Mouse (Mus musculus): ENCODE results near the gene Capn3. TPM values are rescaled to one million over a fixed set of nuclear protein-coding genes. Genes with fewer than 3 reads are reported as not detected.
A peak's percentile ranks its signal among the peaks of the same experiment; 100 is the strongest.

The Capn3 gene
- total RNA-seq, 2 experiments from 2014 or later = 19.8 to 20.9 TPM

- DNase-seq (ENCODE audit: low spot score in 2 of 2) = no peak
- TF ChIP-seq CTCF (conservative IDR thresholded peaks at IDR 0.05) = no peak
- Histone ChIP-seq H3K27ac (peak overlapping the region; percentile 49), H3K4me3 (no peak overlapping the region; the same call in 1 of the 2 replicates)
Observed at GRCm38 (mm10) chr2:120499971-120500471, 44.2 kb downstream of the Capn3 start.

- DNase-seq (ENCODE audit: low spot score in 2 of 2) = no peak
- no peak overlapping the region for H3K4me3 ChIP-seq
- no peak overlapping the region for H3K27ac ChIP-seq
- TF ChIP-seq CTCF (conservative IDR thresholded peaks at IDR 0.05) = no peak
Observed at GRCm38 (mm10) chr2:120501136-120501918, 45.5 kb downstream of the Capn3 start.

- H3K27ac ChIP-seq = no peak overlapping the region
- no peak for DNase-seq (ENCODE audit: low spot score in 2 of 2)
- H3K4me3 ChIP-seq = no peak overlapping the region
- TF ChIP-seq CTCF (conservative IDR thresholded peaks at IDR 0.05) = no peak
Observed at GRCm38 (mm10) chr2:120501931-120502604, 46.2 kb downstream of the Capn3 start.

GRCm38 (mm10) chr2:120502605-120502990 lies 46.8 kb downstream of the Capn3 start:
- no peak for DNase-seq (ENCODE audit: low spot score in 2 of 2)
- Histone ChIP-seq H3K27ac (no peak overlapping the region), H3K4me3 (no peak overlapping the region)
- TF ChIP-seq CTCF (conservative IDR thresholded peaks at IDR 0.05) = no peak

GRCm38 (mm10) chr2:120503094-120503493 lies 47.3 kb downstream of the Capn3 start:
- TF ChIP-seq CTCF (conservative IDR thresholded peaks at IDR 0.05) = no peak
- DNase-seq (ENCODE audit: low spot score in 2 of 2) = no peak
- no peak overlapping the region for H3K27ac ChIP-seq
- H3K4me3 ChIP-seq = no peak overlapping the region

GRCm38 (mm10) chr2:120503992-120504391 lies 48.2 kb downstream of the Capn3 start:
- DNase-seq (ENCODE audit: low spot score in 2 of 2) = no peak
- TF ChIP-seq CTCF (conservative IDR thresholded peaks at IDR 0.05) = no peak
- H3K27ac ChIP-seq = no peak overlapping the region
- no peak overlapping the region for H3K4me3 ChIP-seq

GRCm38 (mm10) chr2:120514181-120514580 lies 58.4 kb downstream of the Capn3 start:
- H3K4me3 ChIP-seq = no peak overlapping the region
- DNase-seq (ENCODE audit: low spot score in 2 of 2) = no peak
- TF ChIP-seq CTCF (conservative IDR thresholded peaks at IDR 0.05) = no peak
- no peak overlapping the region for H3K27ac ChIP-seq

- DNase-seq (ENCODE audit: low spot score in 2 of 2) = no peak
- TF ChIP-seq CTCF (conservative IDR thresholded peaks at IDR 0.05) = no peak
- Histone ChIP-seq H3K27ac (no peak overlapping the region), H3K4me3 (no peak overlapping the region)
Observed at GRCm38 (mm10) chr2:120518547-120519210, 62.9 kb downstream of the Capn3 start.

- Histone ChIP-seq H3K4me3 (no peak overlapping the region), H3K27ac (no peak overlapping the region)
- TF ChIP-seq CTCF (conservative IDR thresholded peaks at IDR 0.05) = no peak
- no peak for DNase-seq (ENCODE audit: low spot score in 2 of 2)
Observed at GRCm38 (mm10) chr2:120526771-120527170, 71.0 kb downstream of the Capn3 start.

GRCm38 (mm10) chr2:120529531-120529930 lies 73.7 kb downstream of the Capn3 start:
- no peak for DNase-seq (ENCODE audit: low spot score in 2 of 2)
- Histone ChIP-seq H3K27ac (no peak overlapping the region), H3K4me3 (no peak overlapping the region)
- TF ChIP-seq CTCF (conservative IDR thresholded peaks at IDR 0.05) = peak; percentile 60

GRCm38 (mm10) chr2:120531223-120531622 lies 75.4 kb downstream of the Capn3 start:
- Histone ChIP-seq H3K4me3 (no peak overlapping the region), H3K27ac (no peak overlapping the region)
- TF ChIP-seq CTCF (conservative IDR thresholded peaks at IDR 0.05) = no peak
- no peak for DNase-seq (ENCODE audit: low spot score in 2 of 2)

GRCm38 (mm10) chr2:120539333-120539732 lies 83.5 kb downstream of the Capn3 start:
- peak overlapping the region; percentile 86 for H3K27ac ChIP-seq
- no peak for DNase-seq (ENCODE audit: low spot score in 2 of 2)
- 0 out of 2 replicates have a peak overlapping the region, but pooled peaks have one; percentile 1 for H3K4me3 ChIP-seq
- TF ChIP-seq CTCF (conservative IDR thresholded peaks at IDR 0.05) = no peak

GRCm38 (mm10) chr2:120539778-120540208 lies 84.0 kb downstream of the Capn3 start:
- peak; percentile 81 to 91 for DNase-seq (ENCODE audit: low spot score in 2 of 2)
- Histone ChIP-seq H3K27ac (peak overlapping the region; percentile 86), H3K4me3 (0 out of 2 replicates have a peak overlapping the region, but pooled peaks have one; percentile 1)
- TF ChIP-seq CTCF (conservative IDR thresholded peaks at IDR 0.05) = no peak
